Mouse (Mus musculus) frontal cortex, postnatal 36 days (tissue): ENCODE measurements at regions not wholly inside any gene's neighbourhood (a gene's known extent, or its start where the extent isn't known, plus 50 kb on each side); places are given as distances from the start of the nearest gene placed in this dataset.

ENCODE experiments used
- DNase-seq, 2 experiments: peaks; one replicate each; pipeline ENCODE4 v3.0.0; 2022; ENCODE audit warnings: low spot score in 2 of 2

DNA sequence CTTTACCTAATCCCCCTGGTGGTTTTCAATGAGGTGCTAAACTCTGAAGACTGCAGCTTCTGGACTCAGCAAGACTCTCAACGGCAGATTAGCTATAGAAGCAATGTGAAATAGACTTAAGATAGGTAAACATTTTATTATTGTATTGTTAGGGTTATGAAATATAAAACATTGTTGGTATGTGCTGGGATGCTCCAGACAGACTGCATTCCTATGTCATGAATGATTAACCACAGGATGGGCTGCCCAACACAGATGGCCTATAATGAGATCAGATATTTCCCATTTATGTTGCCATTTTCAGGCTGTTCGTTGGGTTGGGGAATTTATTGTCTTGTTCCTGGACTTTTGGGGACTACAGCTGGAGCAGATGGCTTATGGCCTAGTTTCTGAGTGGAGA lies 1711.3 kb upstream of the Cdh20 start:
- peak in 1 of 2 experiments; percentile 0 for DNase-seq

DNA sequence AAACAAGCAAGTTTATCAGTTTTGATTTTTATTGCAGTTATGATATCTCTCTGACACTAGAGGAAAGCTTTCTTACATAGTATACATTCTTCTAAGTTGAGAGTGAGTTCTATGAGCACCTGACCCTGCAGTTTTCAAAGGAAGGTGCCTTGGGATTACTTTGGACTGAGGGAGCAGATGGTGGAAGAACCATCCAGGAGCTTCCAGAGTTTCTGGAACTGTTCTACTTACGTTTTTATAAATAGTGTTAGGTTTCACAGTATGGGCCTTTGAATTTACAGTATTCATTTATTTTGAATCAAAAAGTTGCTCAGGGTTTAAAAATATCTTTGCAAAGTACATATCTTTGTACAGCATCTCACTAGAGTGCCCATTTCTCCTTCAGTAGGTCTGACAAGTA lies 1697.3 kb upstream of the Cdh20 start:
- DNase-seq: peak in 1 of 2 experiments; percentile 6

DNA sequence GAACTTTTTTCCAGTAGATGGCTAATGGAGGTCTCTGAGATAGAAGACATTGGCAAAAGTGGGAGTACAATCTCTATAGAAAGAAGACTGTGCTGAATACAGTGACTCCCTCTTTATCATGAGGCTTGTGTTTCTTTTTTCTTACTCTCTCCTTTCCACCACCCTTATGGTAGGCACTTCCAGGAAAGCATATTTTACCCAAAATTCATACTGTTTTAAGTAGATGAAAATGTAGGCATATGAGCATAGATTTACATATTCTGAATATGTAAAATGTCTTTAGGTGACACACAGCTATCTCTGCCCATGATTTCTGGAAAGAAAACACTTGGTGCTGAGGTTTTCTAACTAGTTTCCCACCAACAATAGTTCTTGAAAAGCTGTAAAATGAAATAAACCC lies 1691.7 kb upstream of the Cdh20 start:
- DNase-seq: no peak

DNA sequence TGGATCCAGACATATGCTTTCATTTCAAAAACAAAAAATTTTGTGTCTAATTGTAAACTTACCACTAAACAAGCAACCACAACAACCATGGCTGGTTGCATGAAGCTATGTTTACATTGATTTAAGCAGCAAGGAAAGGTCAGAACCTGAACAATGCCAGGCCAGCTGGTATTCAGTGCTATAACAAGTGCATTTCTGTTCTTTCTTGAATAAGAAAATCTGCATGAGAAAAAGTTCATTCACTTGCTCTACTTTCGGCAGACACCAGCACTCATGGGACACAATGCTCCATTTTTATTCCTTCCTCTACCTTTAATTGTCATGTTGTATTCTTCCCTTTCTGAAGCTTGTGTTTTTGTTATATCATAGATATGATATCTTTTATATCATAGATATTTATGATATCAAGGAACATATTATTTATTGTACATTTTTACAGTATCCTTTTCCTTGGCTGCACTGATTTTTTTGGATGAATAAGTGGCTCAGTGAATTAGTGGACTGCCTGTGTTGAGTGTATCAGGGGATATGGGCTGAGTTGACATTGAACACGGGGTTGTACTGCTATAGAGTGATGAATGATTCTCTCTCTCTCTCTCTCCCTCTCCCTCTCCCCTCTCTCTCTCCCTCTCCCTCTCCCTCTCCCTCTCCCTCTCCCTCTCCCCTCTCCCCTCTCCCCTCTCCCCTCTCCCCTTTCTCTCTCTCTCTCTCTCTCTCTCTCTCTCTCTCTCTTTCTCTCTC lies 1674.3 kb upstream of the Cdh20 start:
- DNase-seq: no peak
